Mouse (Mus musculus) heart, adult 10 weeks (tissue): ENCODE data around the gene Polr2g. TPM values are rescaled to one million over a fixed set of nuclear protein-coding genes. Genes with fewer than 3 reads are reported as not detected.

Source experiments
- polyA plus RNA-seq: library from polyadenylated mRNA; stranded (reverse); fragments of 350-450 nt; fragmentation: Illumina TruSeq; extraction: RNeasy Lipid Tissue Mini Kit (QIAGEN cat#74804); gene quantifications from one replicate; pipeline ENCODE4 v1.2.3, GENCODE M21; 2014; ENCODE audit warnings: low read depth, low replicate concordance

Polr2g gene
- 84.7 TPM for polyA plus RNA-seq

GRCm38 (mm10) chr19:8798264-8798946 is at the start of gene Polr2g:
Polr2g (minus strand) TSS chr19:8798577.

GRCm38 (mm10) chr19:8839103-8839907 is 40.9 kb upstream of the Polr2g start, which contains the start of gene Gng3:
Gng3 (minus strand) TSS chr19:8839194.

GRCm38 (mm10) chr19:8837251-8837791 is 38.9 kb upstream of the Polr2g start, which contains the start of gene Bscl2:
Bscl2 (plus strand) TSS chr19:8837467.

GRCm38 (mm10) chr19:8829660-8830059 is 31.3 kb upstream of the Polr2g start, which contains the start of gene AC129217.1:
AC129217.1 (plus strand) TSS chr19:8829773.

GRCm38 (mm10) chr19:8819596-8820423 is 21.4 kb upstream of the Polr2g start, which contains the start of gene Hnrnpul2:
Hnrnpul2 (plus strand) TSS chr19:8820010.

GRCm38 (mm10) chr19:8818801-8819595 is 20.6 kb upstream of the Polr2g start, which contains the start of gene Ttc9c:
Ttc9c (minus strand) TSS chr19:8819333.

GRCm38 (mm10) chr19:8802130-8802821 is 3.9 kb upstream of the Polr2g start, which contains the start of gene Zbtb3:
Zbtb3 (plus strand) TSS chr19:8802555.

GRCm38 (mm10) chr19:8786008-8786781 is 12.2 kb downstream of the Polr2g start, which contains the start of gene Taf6l:
Taf6l (minus strand) TSS chr19:8786417.

GRCm38 (mm10) chr19:8774086-8774835 is 24.1 kb downstream of the Polr2g start, which contains the start of gene Tmem179b:
Tmem179b (minus strand) TSS chr19:8774467.

GRCm38 (mm10) chr19:8770567-8771270 is 27.7 kb downstream of the Polr2g start, which contains the start of gene Tmem223:
Tmem223 (plus strand) TSS chr19:8770996.

GRCm38 (mm10) chr19:8756635-8757387 is 41.6 kb downstream of the Polr2g start, which contains the start of gene Nxf1:
Nxf1 (plus strand) TSS chr19:8757073.

Other genes starting within 250 kb of the Polr2g start
- gene Slc22a8, start 207.3 kb downstream of the Polr2g start, polyA plus RNA-seq: 0.65 TPM
- gene Slc22a6, start 180.5 kb downstream of the Polr2g start, polyA plus RNA-seq: not detected
- gene Chrm1, start 134.8 kb downstream of the Polr2g start, polyA plus RNA-seq: not detected
- 53.3 TPM for gene Slc3a2, start 75.2 kb downstream of the Polr2g start, polyA plus RNA-seq
- 21.9 TPM for gene Wdr74, start 62.8 kb downstream of the Polr2g start, polyA plus RNA-seq
- not detected for gene 1700092M07Rik, start 57.9 kb downstream of the Polr2g start, polyA plus RNA-seq
- 51.6 TPM for gene Stx5a, start 57.2 kb downstream of the Polr2g start, polyA plus RNA-seq
- 80.9 TPM for gene Nxf1, start 41.5 kb downstream of the Polr2g start, polyA plus RNA-seq
- gene Tmem223, start 27.6 kb downstream of the Polr2g start, polyA plus RNA-seq: 132 TPM
- 18.0 TPM for gene Tmem179b, start 24.1 kb downstream of the Polr2g start, polyA plus RNA-seq
- gene Taf6l, start 12.2 kb downstream of the Polr2g start, polyA plus RNA-seq: 4.8 TPM
- 1.9 TPM for gene Zbtb3, start 4.0 kb upstream of the Polr2g start, polyA plus RNA-seq
- gene Ttc9c, start 20.8 kb upstream of the Polr2g start, polyA plus RNA-seq: 19.7 TPM
- gene Hnrnpul2, start 21.4 kb upstream of the Polr2g start, polyA plus RNA-seq: 53.1 TPM
- not detected for gene AC129217.1, start 31.2 kb upstream of the Polr2g start, polyA plus RNA-seq
- 28.4 TPM for gene Bscl2, start 38.9 kb upstream of the Polr2g start, polyA plus RNA-seq
- not detected for gene Gng3, start 40.6 kb upstream of the Polr2g start, polyA plus RNA-seq
- gene Lrrn4cl, start 52.2 kb upstream of the Polr2g start, polyA plus RNA-seq: 3.0 TPM
- gene Ubxn1, start 72.9 kb upstream of the Polr2g start, polyA plus RNA-seq: 129 TPM
- 58.9 TPM for gene Uqcc3, start 82.3 kb upstream of the Polr2g start, polyA plus RNA-seq
- 0.76 TPM for gene Lbhd1, start 85.2 kb upstream of the Polr2g start, polyA plus RNA-seq
- not detected for gene Gm49403, start 85.4 kb upstream of the Polr2g start, polyA plus RNA-seq
- 33.7 TPM for gene 1810009A15Rik, start 90.3 kb upstream of the Polr2g start, polyA plus RNA-seq
- gene Gm49416, start 90.3 kb upstream of the Polr2g start, polyA plus RNA-seq: not detected
- 8.8 TPM for gene Ints5, start 94.4 kb upstream of the Polr2g start, polyA plus RNA-seq
- 55.4 TPM for gene Ganab, start 99.5 kb upstream of the Polr2g start, polyA plus RNA-seq
- gene B3gat3, start 121.8 kb upstream of the Polr2g start, polyA plus RNA-seq: 39.6 TPM
- gene Rom1, start 130.8 kb upstream of the Polr2g start, polyA plus RNA-seq: 19.5 TPM
- gene Eml3, start 131.0 kb upstream of the Polr2g start, polyA plus RNA-seq: 11.8 TPM
- 34.6 TPM for gene Mta2, start 143.3 kb upstream of the Polr2g start, polyA plus RNA-seq
- gene Tut1, start 155.3 kb upstream of the Polr2g start, polyA plus RNA-seq: 9.8 TPM
- gene Eef1g, start 168.5 kb upstream of the Polr2g start, polyA plus RNA-seq: 285 TPM
- 84.3 TPM for gene Ahnak, start 190.7 kb upstream of the Polr2g start, polyA plus RNA-seq